Mouse (Mus musculus) CH12.LX (cell line): ENCODE data around the gene Dcun1d4. TPM values are rescaled to one million over a fixed set of nuclear protein-coding genes. Genes with fewer than 3 reads are reported as not detected.
A peak's percentile ranks its signal among the peaks of the same experiment; 100 is the strongest.
"Not testable (repeated sequence)": the region's sequence is repeated elsewhere in the genome, so short reads cannot be mapped to it uniquely, and the experiment has no call there.

Source experiments
- DNase-seq: peaks from one replicate; pipeline ENCODE4 v3.0.0-alpha.2; 2013; ENCODE audit errors: extremely low read depth
- H3K27ac ChIP-seq: 2 replicates; pipeline ENCODE4 v1.5.1; 2012; ENCODE audit warnings: low read depth, mild to moderate bottlenecking, control low read depth, moderate library complexity; ENCODE audit not compliant: insufficient read depth
- H3K27me3 ChIP-seq: replicated peaks from 2 replicates; pipeline ENCODE3; 2012; ENCODE audit warnings: inconsistent platforms
- H3K36me3 ChIP-seq, 2 experiments: replicated peaks in 1 of 2; 2 replicates each; pipeline versions ENCODE3 to v1.6.1; 2012; ENCODE audit warnings: inconsistent platforms in 1 of 2, low read length in 1 of 2, mild to moderate bottlenecking in 1 of 2, mixed read lengths in 1 of 2, moderate library complexity in 1 of 2; ENCODE audit not compliant: control insufficient read depth in 1 of 2, insufficient read depth in 1 of 2
- H3K4me1 ChIP-seq, 2 experiments: 2 replicates each; pipeline ENCODE4 v1.6.1; 2012; ENCODE audit warnings: inconsistent platforms in 1 of 2, moderate library complexity in 1 of 2; ENCODE audit not compliant: insufficient read depth in 2 of 2, control insufficient read depth in 1 of 2
- H3K4me2 ChIP-seq: 2 replicates; pipeline ENCODE4 v1.6.1; 2012; ENCODE audit warnings: low read depth, mild to moderate bottlenecking, control low read depth; ENCODE audit not compliant: poor library complexity, insufficient read depth, severe bottlenecking
- H3K4me3 ChIP-seq, 3 experiments: fragments of 150-350 bp in 1 of 3; sonication (generic) in 1 of 3; replicated peaks in 1 of 3; 2 replicates each; pipeline versions ENCODE3 to v1.5.1; 2011 to 2012; ENCODE audit warnings: low read depth in 2 of 3, low read length in 2 of 3, mild to moderate bottlenecking in 2 of 3, moderate library complexity in 2 of 3, control low read depth in 1 of 3, improper control_type of control experiment in 1 of 3, inconsistent platforms in 1 of 3, mixed read lengths in 1 of 3; ENCODE audit not compliant: poor library complexity in 1 of 3
- H3K79me2 ChIP-seq: replicated peaks from 2 replicates; pipeline ENCODE4 v1.6.1; 2012; ENCODE audit warnings: mild to moderate bottlenecking, moderate library complexity; ENCODE audit not compliant: control insufficient read depth, poor library complexity, insufficient read depth, severe bottlenecking; ENCODE audit errors: extremely low read depth
- H3K9ac ChIP-seq: 2 replicates; pipeline ENCODE4 v1.6.1; 2012; ENCODE audit warnings: low read depth, mild to moderate bottlenecking, control low read depth, moderate library complexity; ENCODE audit not compliant: insufficient read depth
- H3K9me3 ChIP-seq: replicated peaks from 2 replicates; pipeline ENCODE3; 2012; ENCODE audit warnings: low read length, inconsistent platforms, mixed read lengths
- CTCF ChIP-seq, 2 experiments: IDR thresholded peaks in 1 of 2; conservative IDR thresholded peaks in 1 of 2; 2 replicates each; pipeline ENCODE4 v1.5.1; 2011 to 2012; ENCODE audit warnings: low read depth in 2 of 2, low read length in 2 of 2, improper control_type of control experiment in 1 of 2, inconsistent platforms in 1 of 2, mild to moderate bottlenecking in 1 of 2, moderate library complexity in 1 of 2
- E2F4 ChIP-seq: IDR thresholded peaks from 2 replicates; pipeline ENCODE4 v1.6.1; 2011; ENCODE audit warnings: low read depth, low read length, improper control_type of control experiment; ENCODE audit not compliant: insufficient replicate concordance
- ETS1 ChIP-seq: conservative IDR thresholded peaks from 2 replicates; pipeline ENCODE4 v1.6.1; 2012; ENCODE audit warnings: low read depth, mild to moderate bottlenecking, inconsistent platforms, low read length, improper control_type of control experiment, moderate library complexity
- GABPA ChIP-seq: IDR thresholded peaks from 2 replicates; pipeline ENCODE4 v1.6.1; 2012; ENCODE audit warnings: low read depth, low read length, improper control_type of control experiment, inconsistent platforms; ENCODE audit not compliant: insufficient replicate concordance
- HCFC1 ChIP-seq: IDR thresholded peaks from 2 replicates; pipeline ENCODE4 v1.6.1; 2012; ENCODE audit warnings: low read depth, mild to moderate bottlenecking, inconsistent platforms, low read length, improper control_type of control experiment
- JUN ChIP-seq: IDR thresholded peaks from 2 replicates; pipeline ENCODE4 v1.6.1; 2011; ENCODE audit warnings: low read depth, mild to moderate bottlenecking, low read length, improper control_type of control experiment, moderate library complexity; ENCODE audit not compliant: insufficient read depth
- JUND ChIP-seq: conservative IDR thresholded peaks from 2 replicates; pipeline ENCODE4 v1.6.1; 2011; ENCODE audit warnings: low read depth, low read length, improper control_type of control experiment
- MAFK ChIP-seq: IDR thresholded peaks from 2 replicates; pipeline ENCODE4 v1.6.1; 2011; ENCODE audit warnings: low read length, improper control_type of control experiment; ENCODE audit not compliant: insufficient replicate concordance
- MEF2A ChIP-seq: IDR thresholded peaks from 2 replicates; pipeline ENCODE4 v1.6.1; 2014; ENCODE audit warnings: low read depth, mild to moderate bottlenecking, inconsistent platforms, low read length, improper control_type of control experiment, borderline replicate concordance
- POLR2A ChIP-seq: IDR thresholded peaks from 2 replicates; pipeline ENCODE4 v1.6.1; 2011; ENCODE audit warnings: low read depth, mild to moderate bottlenecking, improper control_type of control experiment, low read length
- RAD21 ChIP-seq: IDR thresholded peaks from 2 replicates; pipeline ENCODE4 v1.6.1; 2011; ENCODE audit warnings: low read depth, mild to moderate bottlenecking, low read length, improper control_type of control experiment, moderate library complexity
- SMC3 ChIP-seq: IDR thresholded peaks from 2 replicates; pipeline ENCODE4 v1.6.1; 2011; ENCODE audit warnings: low read depth, low read length, improper control_type of control experiment
- UBTF ChIP-seq: IDR thresholded peaks from 2 replicates; pipeline ENCODE4 v1.6.1; 2012; ENCODE audit warnings: low read depth, mild to moderate bottlenecking, inconsistent platforms, low read length, improper control_type of control experiment, moderate library complexity
- USF1 ChIP-seq: IDR thresholded peaks from 2 replicates; pipeline ENCODE4 v1.6.1; 2014; ENCODE audit warnings: low read depth, mild to moderate bottlenecking, inconsistent platforms, low read length, improper control_type of control experiment
- USF2 ChIP-seq: conservative IDR thresholded peaks from 2 replicates; pipeline ENCODE4 v1.6.1; 2011; ENCODE audit warnings: low read depth, low read length, improper control_type of control experiment
- ZKSCAN1 ChIP-seq: IDR thresholded peaks from 2 replicates; pipeline ENCODE4 v1.6.1; 2012; ENCODE audit warnings: low read depth, inconsistent platforms, low read length, improper control_type of control experiment, borderline replicate concordance
- dilution Hi-C: fragments of 300-500 bp; cut with MboI; formaldehyde crosslinking; loops from 2 replicates; pipeline ENCODE4 v1.14.3; 2020; ENCODE audit warnings: low sequenced_read_pairs; ENCODE audit not compliant: extremely low pct_unique_long_range_greater_than_20kb, extremely low pct_ligation_motif_present
- in situ Hi-C: fragments of 300-500 bp; cut with MboI; formaldehyde crosslinking; loops from 3 replicates; pipeline ENCODE4 v1.14.3; 2019; ENCODE audit warnings: low sequenced_read_pairs, low pct_ligation_motif_present, low pct_unique_long_range_greater_than_20kb, mixed read lengths
- polyA plus RNA-seq: library from polyadenylated mRNA; unstranded; fragments of >175 nt; gene quantifications from 2 replicates; pipeline ENCODE4 v1.2.1, GENCODE M21; 2012; ENCODE audit warnings: low read depth; ENCODE audit not compliant: insufficient read length
- total RNA-seq, 2 experiments: library from RNA; depleted of rRNA; stranded (reverse); fragments of 300-350 nt in 1 of 2; fragments of >200 nt in 1 of 2; gene quantifications; 2 replicates each; pipeline ENCODE4 v1.2.3; 2012 to 2014

Gene Dcun1d4
- total and polyA plus RNA-seq, 3 experiments: 1.4 to 3.9 (median 1.7) TPM

DNA sequence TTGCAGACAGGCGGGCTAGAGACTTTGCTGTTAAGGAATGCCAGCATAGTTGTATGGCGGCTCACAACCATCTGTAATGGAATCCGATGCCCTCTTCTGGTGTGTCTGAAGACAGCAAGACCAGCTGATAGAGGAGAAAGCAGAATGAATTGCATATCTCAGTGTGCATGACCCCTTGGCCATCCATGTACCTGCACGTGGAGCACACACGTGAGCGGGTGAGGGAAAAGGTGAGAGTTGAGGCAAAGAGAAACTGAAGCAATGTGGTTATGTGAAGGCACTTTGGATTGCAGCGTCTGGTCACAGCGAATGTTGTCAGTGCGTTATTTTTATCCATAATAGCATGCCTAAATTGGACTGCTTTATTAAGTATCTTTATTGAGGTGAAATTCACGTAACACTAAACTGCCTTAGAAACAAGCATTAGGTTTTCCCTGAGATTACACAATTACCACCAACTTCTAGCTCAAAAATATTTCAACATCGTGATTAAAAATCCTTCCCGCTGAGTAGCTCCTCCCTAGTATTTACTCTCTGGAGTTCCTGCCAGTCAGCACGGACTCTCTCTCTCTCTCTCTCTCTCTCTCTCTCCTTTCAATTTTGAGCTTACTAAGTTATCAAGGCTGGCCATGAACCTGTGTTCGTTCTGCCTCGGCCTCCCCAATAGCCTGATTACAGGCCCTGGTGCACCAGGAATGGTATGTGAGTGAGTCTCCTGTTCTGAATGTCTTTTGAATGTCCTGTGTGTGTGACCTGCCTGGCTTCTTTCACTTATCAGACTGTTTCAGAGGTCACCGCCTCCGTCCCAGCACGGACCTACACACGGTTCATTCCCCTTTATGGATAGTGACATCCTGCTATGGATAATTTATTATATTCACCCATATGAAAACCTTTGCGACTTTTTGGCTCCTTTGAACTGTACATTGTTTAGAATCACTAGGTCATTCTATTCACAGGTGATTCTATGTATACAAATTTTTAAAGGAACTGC, 6.1 kb upstream of the Dcun1d4 start:
- H3K27ac ChIP-seq: no peak overlapping the region
- no peak overlapping the region for H3K9ac ChIP-seq
- H3K36me3 ChIP-seq: no peaks in the 10 kb centered on the region
- peaks cover 0 to 10% of the 10 kb centered on the region in 2 experiments; a peak in 2 of 4 replicates for H3K4me1 ChIP-seq
- in situ Hi-C loops: no loop called here
- dilution Hi-C loops: no loop called here
- TF ChIP-seq RAD21 (no peak), POLR2A (no peak), USF2 (no peak), USF1 (no peak), JUND (no peak), CTCF (conservative IDR thresholded peaks at IDR 0.05 in 1 of 2, IDR thresholded peaks at IDR 0.05 in 1 of 2; ENCODE audit: low read depth in 2 of 2, low read length in 2 of 2) (0 out of 4 replicates have a peak, but pooled peaks of 1 of the 2 experiments have one; percentile 2), ETS1 (no peak)
- no peaks in the 10 kb centered on the region for H3K27me3 ChIP-seq
- no peaks in the 10 kb centered on the region for H3K79me2 ChIP-seq
- H3K4me2 ChIP-seq: no peak overlapping the region
- no peak overlapping the region for H3K4me3 ChIP-seq
- H3K9me3 ChIP-seq: no peaks in the 10 kb centered on the region
- DNase-seq: no peak

DNA sequence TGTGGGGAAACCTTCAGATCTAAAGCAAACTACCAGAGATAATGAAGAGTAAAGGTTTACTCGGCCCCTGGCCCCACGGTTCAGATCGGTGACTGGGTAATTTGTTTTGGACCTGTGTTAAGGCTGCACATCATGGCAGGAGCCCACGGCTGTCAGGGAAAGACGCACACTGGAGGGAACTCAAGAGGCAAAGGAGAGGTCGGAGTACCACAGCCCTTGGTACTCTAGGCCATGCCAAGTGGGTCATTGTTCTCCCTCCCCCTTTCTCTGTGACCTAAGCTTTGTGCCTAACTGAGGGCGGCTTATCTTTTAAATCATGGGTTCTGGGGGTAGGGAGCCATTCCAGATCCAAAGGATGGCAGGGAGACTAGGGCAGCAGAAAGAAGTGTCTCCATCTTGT, 601 bp downstream of the Dcun1d4 start:
- dilution Hi-C loops: no loop called here
- in situ Hi-C loops: no loop called here
- H3K4me2 ChIP-seq: no peak overlapping the region
- no peaks in the 10 kb centered on the region for H3K79me2 ChIP-seq
- TF ChIP-seq SMC3 (no peak), MAFK (no peak), HCFC1 (no peak), MEF2A (no peak), GABPA (no peak), POLR2A (no peak), USF2 (no peak), E2F4 (no peak), RAD21 (no peak), ZKSCAN1 (no peak), JUN (no peak), UBTF (no peak)
- H3K4me1 ChIP-seq: peaks cover 0 to 6% of the 10 kb centered on the region in 2 experiments; a peak in 2 of 4 replicates
- H3K36me3 ChIP-seq: no peaks in the 10 kb centered on the region
- H3K9me3 ChIP-seq: no peaks in the 10 kb centered on the region
- no peak overlapping the region for H3K9ac ChIP-seq
- no peak overlapping the region for H3K4me3 ChIP-seq
- DNase-seq: no peak
- H3K27ac ChIP-seq: no peak overlapping the region
- H3K27me3 ChIP-seq: no peaks in the 10 kb centered on the region

DNA sequence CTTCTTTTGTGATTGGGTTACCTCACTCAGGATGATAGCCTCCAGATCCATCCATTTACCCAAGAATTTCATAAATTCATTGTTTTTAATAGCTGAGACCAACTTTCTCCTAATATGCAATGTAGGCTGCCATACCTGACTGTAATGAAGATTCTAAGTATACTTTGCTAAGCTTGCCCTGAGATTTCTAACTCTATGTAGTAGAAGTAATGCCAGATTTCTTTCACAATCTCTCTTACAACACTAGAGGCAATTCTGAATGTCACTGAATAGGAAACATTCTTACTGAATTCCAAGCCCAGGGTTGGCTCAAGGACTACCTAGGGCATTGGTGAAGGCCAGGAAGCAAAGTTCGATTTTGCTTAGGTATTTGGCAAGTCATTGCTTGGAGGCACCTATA, 1.6 kb downstream of the Dcun1d4 start:
- H3K4me2 ChIP-seq, H3K4me3 ChIP-seq, in situ Hi-C loops, H3K79me2 ChIP-seq, H3K36me3 ChIP-seq, H3K9me3 ChIP-seq, dilution Hi-C loops, H3K27me3 ChIP-seq, H3K4me1 ChIP-seq, H3K9ac ChIP-seq, H3K27ac ChIP-seq, DNase-seq: not testable (repeated sequence)
